Mouse (Mus musculus) erythroid progenitor cell, adult 5-6 weeks (primary cell): ENCODE measurements around the gene Med29. TPM values are rescaled to one million over a fixed set of nuclear protein-coding genes. Genes with fewer than 3 reads are reported as not detected.

Experiments
- ATAC-seq: replicated peaks from 2 replicates; pipeline ENCODE4 v1.8.0; 2016; ENCODE audit warnings: moderate number of reproducible peaks, mild to moderate bottlenecking, moderate TSS enrichment, inconsistent platforms; ENCODE audit not compliant: poor library complexity, low FRiP score, severe bottlenecking
- total RNA-seq, 2 experiments: library from RNA; stranded (forward) in 1 of 2; stranded (reverse) in 1 of 2; fragments of 150-400 nt in 1 of 2; fragments of 186-747, 209-891 nt in 1 of 2; gene quantifications; 2 replicates each; pipeline versions ENCODE4 v1.2.3 to v1.2.4; 2015 to 2017; ENCODE audit warnings: low replicate concordance in 2 of 2

Gene Med29
- total RNA-seq (2015; ENCODE audit: low replicate concordance) = 0.84 and 13.0 TPM in 2 replicates
- total RNA-seq (2017; ENCODE audit: low replicate concordance) = 2.6 and 4.4 TPM in 2 replicates

GRCm38 (mm10) chr7:28392429-28393271, at the start of gene Med29, which contains the start of gene Paf1:
Med29 (minus strand) TSS chr7:28392708.
Paf1 (plus strand) TSS chr7:28392951.
- ATAC-seq = peak; percentile 99

- ATAC-seq = no peak
Measured at GRCm38 (mm10) chr7:28441776-28442485, 49.4 kb upstream of the Med29 start.

GRCm38 (mm10) chr7:28440739-28441138, 48.2 kb upstream of the Med29 start:
- no peak for ATAC-seq

- ATAC-seq = no peak
Measured at GRCm38 (mm10) chr7:28438771-28439170, 46.3 kb upstream of the Med29 start.

GRCm38 (mm10) chr7:28437964-28438363, 45.5 kb upstream of the Med29 start:
- ATAC-seq = no peak

- ATAC-seq = peak; percentile 76
Measured at GRCm38 (mm10) chr7:28436932-28437570, 44.5 kb upstream of the Med29 start, which contains the start of gene Gmfg. Gmfg (plus strand) TSS chr7:28437447.

GRCm38 (mm10) chr7:28436271-28436904, 43.9 kb upstream of the Med29 start:
- peak; percentile 93 for ATAC-seq

- no peak for ATAC-seq
Measured at GRCm38 (mm10) chr7:28435660-28436259, 43.3 kb upstream of the Med29 start.

GRCm38 (mm10) chr7:28432252-28432651, 39.7 kb upstream of the Med29 start:
- ATAC-seq = no peak

GRCm38 (mm10) chr7:28430512-28430911, 38.0 kb upstream of the Med29 start:
- ATAC-seq = no peak

GRCm38 (mm10) chr7:28427738-28428137, 35.2 kb upstream of the Med29 start:
- no peak for ATAC-seq

GRCm38 (mm10) chr7:28423018-28423417, 30.5 kb upstream of the Med29 start:
- ATAC-seq = no peak

- ATAC-seq = no peak
Measured at GRCm38 (mm10) chr7:28419416-28419815, 26.9 kb upstream of the Med29 start.

GRCm38 (mm10) chr7:28418096-28418670, 25.7 kb upstream of the Med29 start:
- no peak for ATAC-seq

- no peak for ATAC-seq
Measured at GRCm38 (mm10) chr7:28417368-28417767, 24.9 kb upstream of the Med29 start.

GRCm38 (mm10) chr7:28412826-28413225, 20.3 kb upstream of the Med29 start:
- no peak for ATAC-seq

GRCm38 (mm10) chr7:28410841-28411475, 18.4 kb upstream of the Med29 start:
- ATAC-seq = no peak

GRCm38 (mm10) chr7:28401942-28402341, 9.4 kb upstream of the Med29 start:
- no peak for ATAC-seq

GRCm38 (mm10) chr7:28401030-28401429, 8.5 kb upstream of the Med29 start:
- ATAC-seq = no peak
